Mouse (Mus musculus) midbrain, embryonic 15.5 days (tissue): ENCODE data around the gene Stoml1. TPM values are rescaled to one million over a fixed set of nuclear protein-coding genes. Genes with fewer than 3 reads are reported as not detected.
"Not testable (repeated sequence)": the region's sequence is repeated elsewhere in the genome, so short reads cannot be mapped to it uniquely, and the experiment has no call there.

Experiments
- ATAC-seq: fragments of 200-750 bp; cut with Nextera tagmentation; replicated peaks from 2 replicates; pipeline ENCODE4 v1.8.0; 2017; ENCODE audit warnings: moderate TSS enrichment
- H3K27ac ChIP-seq: fragments of 300-500 bp; sonication (generic); 2 replicates; pipeline ENCODE4 v1.5.1; 2015; ENCODE audit warnings: mild to moderate bottlenecking, inconsistent platforms
- H3K27me3 ChIP-seq: fragments of 300-500 bp; sonication (generic); replicated peaks from 2 replicates; pipeline ENCODE4 v1.6.1; 2015; ENCODE audit warnings: inconsistent platforms
- H3K36me3 ChIP-seq: fragments of 300-500 bp; sonication (generic); replicated peaks from 2 replicates; pipeline ENCODE4 v1.6.1; 2015; ENCODE audit warnings: inconsistent platforms
- H3K4me1 ChIP-seq: fragments of 300-500 bp; sonication (generic); 2 replicates; pipeline ENCODE4 v1.6.1; 2015; ENCODE audit warnings: inconsistent platforms
- H3K4me2 ChIP-seq: fragments of 300-500 bp; sonication (generic); 2 replicates; pipeline ENCODE4 v1.6.1; 2015; ENCODE audit warnings: inconsistent platforms, mild to moderate bottlenecking, moderate library complexity
- H3K4me3 ChIP-seq: fragments of 300-500 bp; sonication (generic); 2 replicates; pipeline ENCODE4 v1.5.1; 2015; ENCODE audit warnings: mild to moderate bottlenecking, inconsistent platforms
- H3K9ac ChIP-seq: fragments of 300-500 bp; sonication (generic); 2 replicates; pipeline ENCODE4 v1.6.1; 2015; ENCODE audit warnings: mild to moderate bottlenecking, inconsistent platforms
- H3K9me3 ChIP-seq: fragments of 300-500 bp; sonication (generic); 2 replicates; pipeline ENCODE4 v1.6.1; 2016; ENCODE audit warnings: inconsistent platforms
- WGBS: fragments of 180-500 bp; shearing (Covaris S2); methylation state at CpG from one replicate; pipeline ENCODE4 v1.1.7; 2015; ENCODE audit warnings: mixed read lengths; 5-methylcytosine and 5-hydroxymethylcytosine counted together
- polyA plus RNA-seq: library from polyadenylated mRNA; unstranded; fragments of >200 nt; fragmentation: Nextera tagmentation; extraction: Ambion mirVana; gene quantifications from 2 replicates; pipeline ENCODE4 v1.2.1, GENCODE M21; 2015

Gene Stoml1
- polyA plus RNA-seq, 1 experiment from 2014 or later = 140 TPM

GRCm38 (mm10) chr9:58266571-58267011 is 13.6 kb downstream of the Stoml1 start:
- Histone ChIP-seq H3K27ac (no peak overlapping the region), H3K4me2 (no peak overlapping the region), H3K4me3 (no peak overlapping the region), H3K9me3 (no peaks in the 10 kb centered on the region), H3K9ac (no peak overlapping the region), H3K27me3 (no peaks in the 10 kb centered on the region), H3K4me1 (no peaks in the 10 kb centered on the region), H3K36me3 (peaks cover 14% of the 10 kb centered on the region)
- no peak for ATAC-seq
- WGBS = 42% methylated on average over 4 of the region's 4 CpGs

GRCm38 (mm10) chr9:58267046-58267445 is 14.1 kb downstream of the Stoml1 start:
- Histone ChIP-seq H3K36me3 (peaks cover 9% of the 10 kb centered on the region), H3K4me1 (no peaks in the 10 kb centered on the region), H3K4me3 (no peak overlapping the region), H3K4me2 (no peak overlapping the region), H3K27ac (no peak overlapping the region), H3K27me3 (no peaks in the 10 kb centered on the region), H3K9ac (no peak overlapping the region), H3K9me3 (no peaks in the 10 kb centered on the region)
- ATAC-seq = no peak
- WGBS = 69% methylated on average over 3 of the region's 3 CpGs

- ATAC-seq = no peak
- no peak overlapping the region for H3K9ac ChIP-seq
- no peak overlapping the region for H3K4me3 ChIP-seq
- H3K27me3 ChIP-seq = no peaks in the 10 kb centered on the region
- no peaks in the 10 kb centered on the region for H3K4me1 ChIP-seq
- H3K4me2 ChIP-seq = no peak overlapping the region
- 58% methylated on average over 12 of the region's 12 CpGs for WGBS
- no peaks in the 10 kb centered on the region for H3K36me3 ChIP-seq
- no peak overlapping the region for H3K27ac ChIP-seq
- H3K9me3 ChIP-seq = no peaks in the 10 kb centered on the region
Measured at GRCm38 (mm10) chr9:58268384-58269313, 15.7 kb downstream of the Stoml1 start.

- H3K36me3 ChIP-seq = no peaks in the 10 kb centered on the region
- no peak overlapping the region for H3K9ac ChIP-seq
- no peaks in the 10 kb centered on the region for H3K9me3 ChIP-seq
- no peaks in the 10 kb centered on the region for H3K27me3 ChIP-seq
- no peak overlapping the region for H3K27ac ChIP-seq
- no peak overlapping the region for H3K4me3 ChIP-seq
- H3K4me1 ChIP-seq = no peaks in the 10 kb centered on the region
- 62% methylated on average over 3 of the region's 3 CpGs for WGBS
- H3K4me2 ChIP-seq = no peak overlapping the region
- ATAC-seq = no peak
Measured at GRCm38 (mm10) chr9:58270081-58270480, 17.1 kb downstream of the Stoml1 start.

- H3K9me3 ChIP-seq = no peaks in the 10 kb centered on the region
- H3K27ac ChIP-seq = no peak overlapping the region
- H3K4me2 ChIP-seq = no peak overlapping the region
- H3K4me3 ChIP-seq = no peak overlapping the region
- H3K4me1 ChIP-seq = no peaks in the 10 kb centered on the region
- H3K36me3 ChIP-seq = no peaks in the 10 kb centered on the region
- WGBS = 83% methylated on average over 3 of the region's 3 CpGs
- no peak overlapping the region for H3K9ac ChIP-seq
- no peaks in the 10 kb centered on the region for H3K27me3 ChIP-seq
- ATAC-seq = no peak
Measured at GRCm38 (mm10) chr9:58271109-58271508, 18.1 kb downstream of the Stoml1 start.

GRCm38 (mm10) chr9:58271551-58271950 is 18.6 kb downstream of the Stoml1 start:
- not testable (repeated sequence) for H3K27me3 ChIP-seq, H3K36me3 ChIP-seq, H3K4me2 ChIP-seq, H3K9ac ChIP-seq, H3K4me3 ChIP-seq, ATAC-seq, H3K4me1 ChIP-seq, H3K27ac ChIP-seq, H3K9me3 ChIP-seq
- 93% methylated on average over 9 of the region's 9 CpGs for WGBS

- no peaks in the 10 kb centered on the region for H3K36me3 ChIP-seq
- no peak overlapping the region for H3K27ac ChIP-seq
- ATAC-seq = no peak
- no peak overlapping the region for H3K4me3 ChIP-seq
- no peaks in the 10 kb centered on the region for H3K4me1 ChIP-seq
- no peak overlapping the region for H3K9ac ChIP-seq
- H3K9me3 ChIP-seq = no peaks in the 10 kb centered on the region
- WGBS = 69% methylated on average over 2 of the region's 2 CpGs
- H3K4me2 ChIP-seq = no peak overlapping the region
- no peaks in the 10 kb centered on the region for H3K27me3 ChIP-seq
Measured at GRCm38 (mm10) chr9:58272068-58272541, 19.1 kb downstream of the Stoml1 start.

GRCm38 (mm10) chr9:58272855-58273254 is 19.9 kb downstream of the Stoml1 start:
- no peaks in the 10 kb centered on the region for H3K27me3 ChIP-seq
- H3K27ac ChIP-seq = no peak overlapping the region
- no peak overlapping the region for H3K4me2 ChIP-seq
- ATAC-seq = no peak
- no peaks in the 10 kb centered on the region for H3K9me3 ChIP-seq
- H3K4me3 ChIP-seq = no peak overlapping the region
- H3K36me3 ChIP-seq = no peaks in the 10 kb centered on the region
- no peak overlapping the region for H3K9ac ChIP-seq
- H3K4me1 ChIP-seq = no peaks in the 10 kb centered on the region
- WGBS = 66% methylated on average over 9 of the region's 9 CpGs

GRCm38 (mm10) chr9:58274101-58274604 is 21.2 kb downstream of the Stoml1 start:
- no peak overlapping the region for H3K9ac ChIP-seq
- no peaks in the 10 kb centered on the region for H3K9me3 ChIP-seq
- no peaks in the 10 kb centered on the region for H3K4me1 ChIP-seq
- H3K36me3 ChIP-seq = no peaks in the 10 kb centered on the region
- H3K4me3 ChIP-seq = no peak overlapping the region
- no peaks in the 10 kb centered on the region for H3K27me3 ChIP-seq
- no peak overlapping the region for H3K4me2 ChIP-seq
- 82% methylated on average over 7 of the region's 7 CpGs for WGBS
- no peak overlapping the region for H3K27ac ChIP-seq
- ATAC-seq = no peak

- H3K27me3 ChIP-seq = no peaks in the 10 kb centered on the region
- 52% methylated on average over 3 of the region's 3 CpGs for WGBS
Measured at GRCm38 (mm10) chr9:58274626-58275025, 21.7 kb downstream of the Stoml1 start.

GRCm38 (mm10) chr9:58275115-58275774 is 22.3 kb downstream of the Stoml1 start:
- Histone ChIP-seq H3K27ac (no peak overlapping the region), H3K27me3 (no peaks in the 10 kb centered on the region), H3K4me2 (no peak overlapping the region), H3K9ac (no peak overlapping the region), H3K4me3 (no peak overlapping the region), H3K36me3 (no peaks in the 10 kb centered on the region), H3K9me3 (no peaks in the 10 kb centered on the region), H3K4me1 (peaks cover 1% of the 10 kb centered on the region)
- ATAC-seq = no peak
- 38% methylated on average over 8 of the region's 8 CpGs for WGBS

More at GRCm38 (mm10) chr9:58274626-58275025, 21.7 kb downstream of the Stoml1 start:
- no peaks in the 10 kb centered on the region for H3K4me1 ChIP-seq
- no peaks in the 10 kb centered on the region for H3K9me3 ChIP-seq
- H3K4me2 ChIP-seq = no peak overlapping the region
- no peak overlapping the region for H3K4me3 ChIP-seq
- no peak overlapping the region for H3K9ac ChIP-seq
- no peak for ATAC-seq
- H3K36me3 ChIP-seq = no peaks in the 10 kb centered on the region
- H3K27ac ChIP-seq = no peak overlapping the region

- Histone ChIP-seq H3K27ac (no peak overlapping the region), H3K4me1 (peaks cover 7% of the 10 kb centered on the region)
Measured at GRCm38 (mm10) chr9:58275797-58276196, 22.8 kb downstream of the Stoml1 start.

More at GRCm38 (mm10) chr9:58275797-58276196, 22.8 kb downstream of the Stoml1 start:
- no peaks in the 10 kb centered on the region for H3K36me3 ChIP-seq
- H3K4me3 ChIP-seq = no peak overlapping the region
- no peak for ATAC-seq
- H3K9me3 ChIP-seq = no peaks in the 10 kb centered on the region
- H3K4me2 ChIP-seq = no peak overlapping the region
- 91% methylated on average over 3 of the region's 3 CpGs for WGBS
- H3K9ac ChIP-seq = no peak overlapping the region
- no peaks in the 10 kb centered on the region for H3K27me3 ChIP-seq
